Mouse (Mus musculus): Measurements from ENCODE around the gene Cacnb3. TPM values are rescaled to one million over a fixed set of nuclear protein-coding genes. Genes with fewer than 3 reads are reported as not detected.

Cacnb3 gene
- polyA plus RNA-seq, 1 experiment = 127 TPM

DNA sequence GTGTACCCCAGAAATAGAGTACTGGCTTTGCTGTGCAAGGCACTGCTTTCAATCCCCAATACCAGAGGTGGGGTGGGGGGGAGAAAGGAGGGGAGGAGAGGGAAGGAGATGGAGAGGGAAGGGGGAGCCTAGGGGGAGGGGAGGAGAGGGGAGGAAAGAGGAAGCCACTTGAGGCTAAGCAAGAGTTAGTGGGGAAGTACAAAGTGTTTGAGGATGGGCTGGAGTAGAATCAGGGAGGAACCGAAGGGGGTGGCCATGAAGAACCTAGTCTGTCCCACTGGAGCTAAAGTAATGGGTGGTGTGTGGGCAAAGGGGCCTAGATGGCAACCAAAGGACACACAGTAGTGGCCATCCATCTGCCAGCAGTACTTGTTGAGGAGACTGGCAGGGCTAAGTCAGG lies 53.1 kb downstream of the Cacnb3 start:
- no peaks in the 10 kb centered on the region for H3K36me3 ChIP-seq (ENCODE audit: control insufficient read depth, insufficient read depth, low read length)
- no peak overlapping the region for H3K27ac ChIP-seq (ENCODE audit: control insufficient read depth, insufficient read depth, low read length)
- H3K27me3 ChIP-seq (ENCODE audit: control insufficient read depth, insufficient read depth, low read length) = no peaks in the 10 kb centered on the region
- no peak overlapping the region for H3K4me3 ChIP-seq (ENCODE audit: control insufficient read depth, insufficient read depth, low read length)
- H3K4me1 ChIP-seq (replicated peaks; ENCODE audit: control insufficient read depth, insufficient read depth, low read length) = no peaks in the 10 kb centered on the region
- TF ChIP-seq CTCF (IDR thresholded peaks at IDR 0.05; ENCODE audit: borderline replicate concordance, control insufficient read depth, extremely low read depth, insufficient read depth, low read length, poor library complexity) (no peak), POLR2A (IDR thresholded peaks at IDR 0.05; ENCODE audit: control insufficient read depth, extremely low read depth, insufficient read depth, low read length, poor library complexity) (no peak)
- 16% methylated on average over 1 of the region's 1 CpGs for WGBS
- no peak for DNase-seq

DNA sequence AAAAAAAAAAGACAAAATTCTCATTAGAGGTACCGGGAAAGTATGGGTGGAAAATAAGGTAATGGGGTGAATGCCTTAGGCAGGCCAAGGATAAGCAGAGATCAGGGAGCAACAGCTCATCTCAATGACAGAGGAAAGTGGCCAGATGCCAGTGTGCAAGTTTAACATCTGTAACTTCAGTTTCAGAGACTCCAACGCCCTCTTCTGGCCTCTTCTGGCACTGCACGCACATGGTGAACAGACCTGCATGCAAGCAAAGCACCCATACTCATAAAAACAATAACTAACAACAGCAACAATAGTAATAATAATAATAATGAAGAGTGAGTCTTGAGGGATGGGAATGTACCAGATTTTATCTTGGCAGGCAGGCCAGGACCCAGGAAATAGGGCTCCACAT lies 55.3 kb downstream of the Cacnb3 start:
- Histone ChIP-seq H3K36me3 (ENCODE audit: control insufficient read depth, insufficient read depth, low read length) (no peaks in the 10 kb centered on the region), H3K4me3 (ENCODE audit: control insufficient read depth, insufficient read depth, low read length) (no peak overlapping the region), H3K27me3 (ENCODE audit: control insufficient read depth, insufficient read depth, low read length) (no peaks in the 10 kb centered on the region), H3K27ac (ENCODE audit: control insufficient read depth, insufficient read depth, low read length) (no peak overlapping the region), H3K4me1 (replicated peaks; ENCODE audit: control insufficient read depth, insufficient read depth, low read length) (no peaks in the 10 kb centered on the region)
- WGBS = 83% methylated on average over 3 of the region's 3 CpGs
- TF ChIP-seq CTCF (IDR thresholded peaks at IDR 0.05; ENCODE audit: borderline replicate concordance, control insufficient read depth, extremely low read depth, insufficient read depth, low read length, poor library complexity) = no peak
- no peak for TF ChIP-seq POLR2A (IDR thresholded peaks at IDR 0.05; ENCODE audit: control insufficient read depth, extremely low read depth, insufficient read depth, low read length, poor library complexity)
- no peak for DNase-seq

DNA sequence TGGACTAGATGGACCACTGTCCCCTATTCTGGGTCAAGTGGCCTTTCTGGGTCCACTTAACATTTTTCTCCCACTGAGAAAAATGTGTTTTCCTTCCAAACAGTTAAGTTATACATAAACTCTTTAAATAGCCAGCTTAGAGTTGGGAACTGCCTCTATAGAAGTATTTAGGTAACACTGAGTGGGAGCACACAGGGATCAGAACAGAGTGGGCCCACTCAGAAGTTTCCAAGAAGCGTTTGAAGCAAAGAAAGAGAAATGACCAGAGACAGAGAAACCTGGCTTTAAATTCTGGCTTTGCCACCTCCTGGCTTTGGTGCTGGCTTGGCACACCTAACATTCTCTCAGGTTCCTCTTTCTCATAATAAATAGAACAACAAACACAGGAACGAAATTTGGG lies 59.0 kb downstream of the Cacnb3 start:
- Histone ChIP-seq H3K4me1 (replicated peaks; ENCODE audit: control insufficient read depth, insufficient read depth, low read length) (no peaks in the 10 kb centered on the region), H3K27me3 (ENCODE audit: control insufficient read depth, insufficient read depth, low read length) (no peaks in the 10 kb centered on the region), H3K4me3 (ENCODE audit: control insufficient read depth, insufficient read depth, low read length) (no peak overlapping the region), H3K27ac (ENCODE audit: control insufficient read depth, insufficient read depth, low read length) (no peak overlapping the region), H3K36me3 (ENCODE audit: control insufficient read depth, insufficient read depth, low read length) (no peaks in the 10 kb centered on the region)
- WGBS = 61% methylated on average over 2 of the region's 2 CpGs
- DNase-seq = no peak
- TF ChIP-seq CTCF (IDR thresholded peaks at IDR 0.05; ENCODE audit: borderline replicate concordance, control insufficient read depth, extremely low read depth, insufficient read depth, low read length, poor library complexity) (no peak), POLR2A (IDR thresholded peaks at IDR 0.05; ENCODE audit: control insufficient read depth, extremely low read depth, insufficient read depth, low read length, poor library complexity) (no peak)

DNA sequence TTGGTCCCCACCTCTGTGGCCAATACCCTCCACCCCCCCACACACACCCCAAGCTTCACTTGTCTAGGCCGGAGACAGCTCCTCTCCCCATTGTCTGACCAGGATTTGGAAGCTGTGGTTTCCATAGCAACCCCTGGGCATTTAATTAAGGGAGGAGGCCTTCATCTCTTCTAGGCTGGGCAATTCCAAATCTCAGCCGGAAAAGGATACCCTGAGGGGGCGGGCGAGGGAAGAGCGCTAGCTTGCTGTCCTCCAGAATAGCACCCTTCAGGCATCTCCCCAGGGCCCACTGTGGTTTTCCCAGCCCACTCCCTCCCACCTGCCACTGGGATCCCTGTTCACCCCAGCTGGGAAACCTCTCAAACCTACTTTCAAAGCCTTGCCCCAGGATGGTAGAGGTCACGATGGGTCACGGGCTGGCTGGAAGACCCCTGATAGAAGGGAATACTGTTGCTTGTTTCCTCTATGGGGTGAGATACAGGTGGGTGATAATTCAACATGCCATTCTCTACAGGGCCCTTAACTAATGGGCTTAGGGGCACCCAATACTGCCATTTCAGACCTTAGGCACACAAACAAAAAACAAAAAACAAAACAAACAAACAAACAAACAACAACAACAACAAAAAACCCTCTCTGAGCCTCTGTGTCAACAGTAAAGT lies 61.0 kb downstream of the Cacnb3 start:
- no peaks in the 10 kb centered on the region for H3K27me3 ChIP-seq (ENCODE audit: control insufficient read depth, insufficient read depth, low read length)
- 99% methylated on average over 7 of the region's 7 CpGs for WGBS

DNA sequence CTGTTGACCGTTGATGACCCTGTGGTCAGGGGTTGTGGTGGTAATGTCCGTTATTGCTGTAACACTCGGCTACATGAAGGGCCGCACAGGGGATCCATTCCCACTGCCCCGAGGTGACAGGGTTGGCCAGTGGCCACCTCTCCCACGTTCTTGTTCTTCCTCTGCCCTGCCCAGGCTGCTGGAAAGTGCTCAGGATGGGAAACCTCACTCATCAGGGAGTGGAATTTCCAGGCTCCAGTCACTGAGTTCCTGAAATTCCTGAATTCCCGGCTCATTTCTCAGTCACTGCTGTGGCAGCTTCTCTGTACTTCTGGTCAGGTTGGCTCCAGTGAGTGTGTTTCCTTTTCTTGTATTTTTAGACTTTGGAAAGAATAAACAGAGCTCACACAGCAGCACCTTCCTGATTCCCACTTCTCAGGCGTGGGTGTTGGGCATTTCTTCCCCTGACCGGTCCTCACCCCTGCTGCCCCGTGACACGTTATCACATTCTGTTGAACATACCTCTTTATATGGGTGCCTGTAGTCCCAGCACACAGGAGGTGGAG lies 61.6 kb downstream of the Cacnb3 start:
- Histone ChIP-seq H3K4me3 (ENCODE audit: control insufficient read depth, insufficient read depth, low read length) (no peak overlapping the region), H3K36me3 (ENCODE audit: control insufficient read depth, insufficient read depth, low read length) (no peaks in the 10 kb centered on the region), H3K27ac (ENCODE audit: control insufficient read depth, insufficient read depth, low read length) (no peak overlapping the region), H3K27me3 (ENCODE audit: control insufficient read depth, insufficient read depth, low read length) (no peaks in the 10 kb centered on the region), H3K4me1 (replicated peaks; ENCODE audit: control insufficient read depth, insufficient read depth, low read length) (no peaks in the 10 kb centered on the region)
- TF ChIP-seq POLR2A (IDR thresholded peaks at IDR 0.05; ENCODE audit: control insufficient read depth, extremely low read depth, insufficient read depth, low read length, poor library complexity) (no peak), CTCF (IDR thresholded peaks at IDR 0.05; ENCODE audit: borderline replicate concordance, control insufficient read depth, extremely low read depth, insufficient read depth, low read length, poor library complexity) (no peak)
- no peak for DNase-seq
- WGBS = 75% methylated on average over 11 of the region's 11 CpGs

More for the DNA sequence above, 61.0 kb downstream of the Cacnb3 start:
- Histone ChIP-seq H3K27ac (ENCODE audit: control insufficient read depth, insufficient read depth, low read length) (no peak overlapping the region), H3K4me1 (replicated peaks; ENCODE audit: control insufficient read depth, insufficient read depth, low read length) (no peaks in the 10 kb centered on the region), H3K4me3 (ENCODE audit: control insufficient read depth, insufficient read depth, low read length) (no peak overlapping the region), H3K36me3 (ENCODE audit: control insufficient read depth, insufficient read depth, low read length) (no peaks in the 10 kb centered on the region)
- DNase-seq = no peak
- no peak for TF ChIP-seq CTCF (IDR thresholded peaks at IDR 0.05; ENCODE audit: borderline replicate concordance, control insufficient read depth, extremely low read depth, insufficient read depth, low read length, poor library complexity)
- TF ChIP-seq POLR2A (IDR thresholded peaks at IDR 0.05; ENCODE audit: control insufficient read depth, extremely low read depth, insufficient read depth, low read length, poor library complexity) = no peak

Other genes with a start within 250 kb of the Cacnb3 start
- not detected in 2 replicates for gene Olfr283, start 249.9 kb upstream of the Cacnb3 start, polyA plus RNA-seq (2012; rRNA removed)
- not detected in 2 replicates for gene Olfr282, start 199.6 kb upstream of the Cacnb3 start, polyA plus RNA-seq (2012; rRNA removed)
- not detected in 2 replicates for gene Olfr281, start 178.3 kb upstream of the Cacnb3 start, polyA plus RNA-seq (2012; rRNA removed)
- gene OR5BS1P, start 160.9 kb upstream of the Cacnb3 start, polyA plus RNA-seq (2012; rRNA removed) = not detected in 2 replicates
- gene Lalba, start 148.1 kb upstream of the Cacnb3 start, polyA plus RNA-seq (2012; rRNA removed) = 0.48 TPM in 1 of 2 replicates, not detected in the other
- not detected in 2 replicates for gene Olfr279, start 138.4 kb upstream of the Cacnb3 start, polyA plus RNA-seq (2012; rRNA removed)
- gene Kansl2, start 96.6 kb upstream of the Cacnb3 start, polyA plus RNA-seq (2012; rRNA removed) = 71.6 and 78.4 TPM in 2 replicates
- 26.8 and 32.0 TPM in 2 replicates for gene Ccnt1, start 59.9 kb upstream of the Cacnb3 start, polyA plus RNA-seq (2012; rRNA removed)
- gene 4930415O20Rik, start 59.8 kb upstream of the Cacnb3 start, polyA plus RNA-seq (2012; rRNA removed) = 0.31 TPM in 1 of 2 replicates, not detected in the other
- gene Adcy6, start 20.8 kb upstream of the Cacnb3 start, polyA plus RNA-seq (2012; rRNA removed) = 211 and 230 TPM in 2 replicates
- gene Ddx23, start 32.1 kb downstream of the Cacnb3 start, polyA plus RNA-seq (2012; rRNA removed) = 59.7 and 65.5 TPM in 2 replicates
- gene Rnd1, start 46.6 kb downstream of the Cacnb3 start, polyA plus RNA-seq (2012; rRNA removed) = 2.6 and 2.8 TPM in 2 replicates
- 0.04 and 0.09 TPM in 2 replicates for gene Ccdc65, start 77.4 kb downstream of the Cacnb3 start, polyA plus RNA-seq (2012; rRNA removed)
- 2.1 and 3.1 TPM in 2 replicates for gene Fkbp11, start 97.4 kb downstream of the Cacnb3 start, polyA plus RNA-seq (2012; rRNA removed)
- gene Arf3, start 132.4 kb downstream of the Cacnb3 start, polyA plus RNA-seq (2012; rRNA removed) = 165 and 182 TPM in 2 replicates
- gene Wnt10b, start 147.3 kb downstream of the Cacnb3 start, polyA plus RNA-seq (2012; rRNA removed) = 3.4 and 3.9 TPM in 2 replicates
- 0.07 and 0.22 TPM in 2 replicates for gene Wnt1, start 159.0 kb downstream of the Cacnb3 start, polyA plus RNA-seq (2012; rRNA removed)
- 0.26 and 0.65 TPM in 2 replicates for gene Ddn, start 178.7 kb downstream of the Cacnb3 start, polyA plus RNA-seq (2012; rRNA removed)
- 90.7 and 105 TPM in 2 replicates for gene Prkag1, start 200.7 kb downstream of the Cacnb3 start, polyA plus RNA-seq (2012; rRNA removed)
- 69.1 and 93.4 TPM in 2 replicates for gene Kmt2d, start 240.4 kb downstream of the Cacnb3 start, polyA plus RNA-seq (2012; rRNA removed)

Data from thymus, adult 2 months (tissue).